8 mouse cellular contexts compared by ENCODE assay signal in genomic region chr8:13159377-13159881, GRCm38 (mm10). TPM values are rescaled to one million over a fixed set of nuclear protein-coding genes. Genes with fewer than 3 reads are reported as not detected.
A peak's percentile ranks its signal among the peaks of the same experiment; 100 is the strongest.
DNase-seq lines count a peak whose midpoint lies in the region; ATAC-seq lines count a peak whose summit lies in the region.

No protein-coding gene starts in this region.

- no peaks in the 10 kb centered on the region for H3K27me3 ChIP-seq in embryonic facial prominence, embryonic 12.5 days
- H3K27me3 ChIP-seq in intestine, embryonic 14.5 days (replicated peaks; ENCODE audit: control insufficient read depth, insufficient read depth, low read length), result no peaks in the 10 kb centered on the region

- peak overlapping the region; percentile 98 for H3K9ac ChIP-seq in embryonic facial prominence, embryonic 12.5 days
- peak overlapping the region; percentile 87 for H3K9ac ChIP-seq in intestine, embryonic 14.5 days (ENCODE audit: low read length)

- 1% methylated on average over 48 of the region's 49 CpGs for WGBS in embryonic facial prominence, embryonic 12.5 days
- under 1% methylated on average over 36 of the region's 49 CpGs for WGBS in intestine, embryonic 14.5 days

- peak; percentile 58 for ATAC-seq in embryonic facial prominence, embryonic 12.5 days (ENCODE audit: insufficient number of reproducible peaks, insufficient read depth, low FRiP score, low TSS enrichment)
- ATAC-seq in intestine, embryonic 14.5 days (replicated peaks; ENCODE audit: low FRiP score, low TSS enrichment, low read depth), result peak; percentile 75

- H3K36me3 ChIP-seq in embryonic facial prominence, embryonic 12.5 days, result no peaks in the 10 kb centered on the region
- H3K36me3 ChIP-seq in intestine, embryonic 14.5 days (ENCODE audit: control insufficient read depth, insufficient read depth, low read length), result no peaks in the 10 kb centered on the region; the same call in 1 of the 2 replicates

- peak overlapping the region; percentile 47 for H3K27ac ChIP-seq in embryonic facial prominence, embryonic 12.5 days
- H3K27ac ChIP-seq in intestine, embryonic 14.5 days (ENCODE audit: low read depth), result peak overlapping the region; percentile 47

- H3K9me3 ChIP-seq in embryonic facial prominence, embryonic 12.5 days, result no peaks in the 10 kb centered on the region
- H3K9me3 ChIP-seq in intestine, embryonic 14.5 days (ENCODE audit: control insufficient read depth, low read length), result no peaks in the 10 kb centered on the region

- peak overlapping the region; percentile 100 for H3K4me3 ChIP-seq in embryonic facial prominence, embryonic 12.5 days
- peak overlapping the region; percentile 75 for H3K4me3 ChIP-seq in intestine, embryonic 14.5 days (ENCODE audit: low read depth, low read length)

- DNase-seq in cerebellum, adult 11-12 months, result peak; percentile 63
- no peak for DNase-seq in cerebellum, postnatal 4 days (ENCODE audit: low spot score in 2 of 2)
- DNase-seq in 3T3-L1 (ENCODE audit: low read depth, low spot score), result peak; percentile 46
- DNase-seq in intestine, embryonic 14.5 days (ENCODE audit: low spot score), result no peak
- DNase-seq in mesoderm, embryonic 11.5 days (ENCODE audit: low read depth, low spot score), result peak; percentile 14
- DNase-seq in layer of hippocampus, adult 8-10 months (ENCODE audit: low spot score in 2 of 2), result no peak
- DNase-seq in layer of hippocampus, postnatal 36 days, result no peak

- H3K4me2 ChIP-seq in embryonic facial prominence, embryonic 12.5 days (replicated peaks), result peak overlapping the region; percentile 81
- H3K4me2 ChIP-seq in intestine, embryonic 14.5 days (ENCODE audit: low read length), result peak overlapping the region; percentile 81

- H3K4me1 ChIP-seq in embryonic facial prominence, embryonic 12.5 days, result peaks cover 10% of the 10 kb centered on the region
- peaks cover 11% of the 10 kb centered on the region for H3K4me1 ChIP-seq in intestine, embryonic 14.5 days (replicated peaks; ENCODE audit: control insufficient read depth, insufficient read depth, low read length)

RNA-seq across cellular contexts. Expression of gene Lamp1, which starts 0.5 kb away (rescaled TPM):
- 236 and 247 TPM in 2 replicates for polyA plus RNA-seq in embryonic facial prominence, embryonic 12.5 days (2016; fragmentation: Nextera tagmentation; extraction: Ambion mirVana)
- polyA plus RNA-seq in intestine, embryonic 14.5 days (2014; fragmentation: Nextera tagmentation; extraction: Ambion mirVana), result 310 and 321 TPM in 2 replicates
- total RNA-seq in layer of hippocampus, adult 8-10 months (2022), result 100 to 1,000 TPM; 261 to 360 (median 306) TPM
- total RNA-seq in layer of hippocampus, postnatal 36 days (2021), result 100 to 1,000 TPM; 267 to 270 TPM

RNA-seq across cellular contexts. Expression of gene Grtp1, which starts 41.0 kb away (rescaled TPM):
- 13.1 and 15.0 TPM in 2 replicates for polyA plus RNA-seq in embryonic facial prominence, embryonic 12.5 days (2016; fragmentation: Nextera tagmentation; extraction: Ambion mirVana)
- polyA plus RNA-seq in intestine, embryonic 14.5 days (2014; fragmentation: Nextera tagmentation; extraction: Ambion mirVana), result 49.1 and 55.6 TPM in 2 replicates
- 1 to 10 TPM; 3.9 to 6.7 (median 5.5) TPM for total RNA-seq in layer of hippocampus, adult 8-10 months (2022)
- 1 to 10 TPM; 3.2 to 3.4 TPM for total RNA-seq in layer of hippocampus, postnatal 36 days (2021)

RNA-seq across cellular contexts. Expression of gene Cul4a, which starts 54.0 kb away (rescaled TPM):
- polyA plus RNA-seq in embryonic facial prominence, embryonic 12.5 days (2016; fragmentation: Nextera tagmentation; extraction: Ambion mirVana), result 108 and 109 TPM in 2 replicates
- polyA plus RNA-seq in intestine, embryonic 14.5 days (2014; fragmentation: Nextera tagmentation; extraction: Ambion mirVana), result 93.1 and 97.1 TPM in 2 replicates
- 10 to 100 TPM; 53.7 to 60.8 (median 57.4) TPM for total RNA-seq in layer of hippocampus, adult 8-10 months (2022)
- total RNA-seq in layer of hippocampus, postnatal 36 days (2021), result 10 to 100 TPM; 59.1 to 66.8 TPM

RNA-seq across cellular contexts. Expression of gene Pcid2, which starts 54.2 kb away (rescaled TPM):
- 52.9 and 53.2 TPM in 2 replicates for polyA plus RNA-seq in embryonic facial prominence, embryonic 12.5 days (2016; fragmentation: Nextera tagmentation; extraction: Ambion mirVana)
- polyA plus RNA-seq in intestine, embryonic 14.5 days (2014; fragmentation: Nextera tagmentation; extraction: Ambion mirVana), result 38.2 and 38.5 TPM in 2 replicates
- 10 to 100 TPM; 25.6 to 35.2 (median 27.4) TPM for total RNA-seq in layer of hippocampus, adult 8-10 months (2022)
- 10 to 100 TPM; 27.1 to 27.3 TPM for total RNA-seq in layer of hippocampus, postnatal 36 days (2021)

Comparison
In these comparisons a context has a peak if more than half of its experiments do, and no peak if none do; other contexts are left out.
1. DNase-seq: peak in cerebellum, adult 11-12 months (single experiment), 3T3-L1 (single experiment) and mesoderm, embryonic 11.5 days (single experiment); none in cerebellum, postnatal 4 days (0 of 2), intestine, embryonic 14.5 days (single experiment), layer of hippocampus, adult 8-10 months (0 of 2) and layer of hippocampus, postnatal 36 days (0 of 2).